ENCODE assay signal across 17 mouse cellular contexts in genomic region chr1:78609134-78609907, GRCm38 (mm10). TPM values are rescaled to one million over a fixed set of nuclear protein-coding genes. Genes with fewer than 3 reads are reported as not detected.
DNase-seq lines count a peak whose midpoint lies in the region; ATAC-seq and TF ChIP-seq lines count a peak whose summit lies in the region.
"Had no signal": no experiment of that assay in that cellular context is flagged by ENCODE, and none has a peak within 500 bp of the region (broad histone marks: within the 10 kb centered on the region; RNA-seq: fewer than 3 reads in every experiment).

No protein-coding gene starts in this region.

- DNase-seq in heart, adult 9 months (ENCODE audit: low spot score in 2 of 2) = no peak
- DNase-seq in embryo, embryonic 11 days = peak; percentile 27
- DNase-seq in cerebellum, postnatal 10 days = no peak
- DNase-seq in cerebellum, adult 2 months = no peak
- no peak for DNase-seq in adrenal gland, adult 8-10 months
- DNase-seq: B cell, adult 2 months; cerebellum, adult 18-20 months; kidney, postnatal 4 days had no signal

- no peak overlapping the region for H3K27ac ChIP-seq in heart, embryonic 13.5 days (replicated peaks)
- H3K27ac ChIP-seq in intestine, embryonic 15.5 days = peak overlapping the region; percentile 44; the same call in 1 of the 2 replicates
- no peak overlapping the region for H3K27ac ChIP-seq in cerebellum, adult 2 months (ENCODE audit: insufficient read depth, low read length)
- H3K27ac ChIP-seq: embryonic facial prominence, embryonic 12.5 days; forebrain, embryonic 13.5 days; hindbrain, embryonic 15.5 days; left cerebral cortex, adult 2 months; limb, embryonic 15.5 days; midbrain, embryonic 10.5 days had no signal

- H3ac ChIP-seq in C2C12 (ENCODE audit: control insufficient read depth, insufficient read length, low read depth) = no peak overlapping the region

- no peaks in the 10 kb centered on the region for H3K79me2 ChIP-seq in C2C12 (ENCODE audit: control insufficient read depth, insufficient read depth)

- no peaks in the 10 kb centered on the region for H3K79me3 ChIP-seq in C2C12 (ENCODE audit: low read depth)

- no peaks in the 10 kb centered on the region for H3K36me3 ChIP-seq in heart, embryonic 13.5 days
- no peaks in the 10 kb centered on the region for H3K36me3 ChIP-seq in C2C12 (ENCODE audit: control insufficient read depth, insufficient read depth)
- no peaks in the 10 kb centered on the region for H3K36me3 ChIP-seq in intestine, embryonic 15.5 days
- H3K36me3 ChIP-seq: embryonic facial prominence, embryonic 12.5 days; hindbrain, embryonic 15.5 days; limb, embryonic 15.5 days; midbrain, embryonic 10.5 days had no signal

- no peak overlapping the region for H3K4me2 ChIP-seq in heart, embryonic 13.5 days
- H3K4me2 ChIP-seq in intestine, embryonic 15.5 days (replicated peaks) = no peak overlapping the region
- H3K4me2 ChIP-seq: embryonic facial prominence, embryonic 12.5 days; forebrain, embryonic 13.5 days; hindbrain, embryonic 15.5 days; limb, embryonic 15.5 days had no signal

- no peak for ATAC-seq in heart, embryonic 13.5 days (ENCODE audit: extremely low read depth, insufficient number of reproducible peaks, low FRiP score, low TSS enrichment)
- ATAC-seq in intestine, embryonic 15.5 days = peak; percentile 78
- ATAC-seq: forebrain, embryonic 13.5 days had no signal

- no peak overlapping the region for H3K4me3 ChIP-seq in heart, embryonic 13.5 days
- no peak overlapping the region for H3K4me3 ChIP-seq in C2C12 (ENCODE audit: insufficient read depth, poor library complexity, severe bottlenecking)
- H3K4me3 ChIP-seq in intestine, embryonic 15.5 days (replicated peaks) = no peak overlapping the region
- no peak overlapping the region for H3K4me3 ChIP-seq in cerebellum, adult 2 months (replicated peaks; ENCODE audit: insufficient read depth, low read depth, low read length)
- H3K4me3 ChIP-seq: embryonic facial prominence, embryonic 12.5 days; forebrain, embryonic 13.5 days; hindbrain, embryonic 15.5 days; left cerebral cortex, adult 2 months; limb, embryonic 15.5 days; midbrain, embryonic 10.5 days had no signal

- no peaks in the 10 kb centered on the region for H3K9me3 ChIP-seq in heart, embryonic 13.5 days
- no peaks in the 10 kb centered on the region for H3K9me3 ChIP-seq in intestine, embryonic 15.5 days
- H3K9me3 ChIP-seq: embryonic facial prominence, embryonic 12.5 days; forebrain, embryonic 13.5 days; hindbrain, embryonic 15.5 days; limb, embryonic 15.5 days; midbrain, embryonic 10.5 days had no signal

- H3K9ac ChIP-seq in heart, embryonic 13.5 days = 0 out of 2 replicates have a peak overlapping the region, but pooled peaks have one; percentile 19
- H3K9ac ChIP-seq in intestine, embryonic 15.5 days = no peak overlapping the region
- H3K9ac ChIP-seq: embryonic facial prominence, embryonic 12.5 days; forebrain, embryonic 13.5 days; hindbrain, embryonic 15.5 days; limb, embryonic 15.5 days had no signal

- peaks cover 27% of the 10 kb centered on the region for H3K4me1 ChIP-seq in heart, embryonic 13.5 days
- no peaks in the 10 kb centered on the region for H3K4me1 ChIP-seq in intestine, embryonic 15.5 days (replicated peaks)
- H3K4me1 ChIP-seq in cerebellum, adult 2 months (ENCODE audit: control insufficient read depth, insufficient read depth, low read length) = no peaks in the 10 kb centered on the region
- H3K4me1 ChIP-seq: forebrain, embryonic 13.5 days; hindbrain, embryonic 15.5 days; midbrain, embryonic 10.5 days had no signal

- H3K27me3 ChIP-seq in heart, embryonic 13.5 days (replicated peaks) = no peaks in the 10 kb centered on the region
- H3K27me3 ChIP-seq in C2C12 (ENCODE audit: control insufficient read depth, insufficient read depth, insufficient read length) = no peaks in the 10 kb centered on the region
- no peaks in the 10 kb centered on the region for H3K27me3 ChIP-seq in intestine, embryonic 15.5 days (replicated peaks)
- H3K27me3 ChIP-seq in cerebellum, adult 2 months (ENCODE audit: control insufficient read depth, insufficient read depth, low read length) = no peaks in the 10 kb centered on the region
- H3K27me3 ChIP-seq: embryonic facial prominence, embryonic 12.5 days; forebrain, embryonic 13.5 days; hindbrain, embryonic 15.5 days; limb, embryonic 15.5 days had no signal

- 32% methylated on average over 12 of the region's 12 CpGs for WGBS in heart, embryonic 13.5 days
- WGBS in intestine, embryonic 15.5 days = 21% methylated on average over 12 of the region's 12 CpGs
- WGBS in cerebellum, adult 2 months = 53% methylated on average over 12 of the region's 12 CpGs

- TF ChIP-seq CTCF in C2C12 (IDR thresholded peaks at IDR 0.05; ENCODE audit: control insufficient read depth, insufficient read depth, insufficient read length) = no peak
- TF ChIP-seq CTCF in cerebellum, adult 2 months (IDR thresholded peaks at IDR 0.05; ENCODE audit: borderline replicate concordance, insufficient read depth, low read depth, low read length) = no peak

- TF ChIP-seq POLR2A in cerebellum, adult 2 months (IDR thresholded peaks at IDR 0.05; ENCODE audit: borderline replicate concordance, insufficient read depth, low read length) = no peak

TF ChIP-seq in C2C12, 6 proteins besides CTCF, POLR2A, EP300 and RAD21:
- TF ChIP-seq MYOD1 (IDR thresholded peaks at IDR 0.05; ENCODE audit: control insufficient read depth, insufficient read length, low read depth) = peak; percentile 9
- no peak for TF ChIP-seq USF1 (IDR thresholded peaks at IDR 0.05; ENCODE audit: low read depth)

RNA-seq across cellular contexts. Expression of gene Acsl3, which starts 48.3 kb away (rescaled TPM):
- polyA plus RNA-seq in heart, embryonic 13.5 days (2015; fragmentation: Nextera tagmentation; extraction: Ambion mirVana) = 66.5 and 68.6 TPM in 2 replicates
- polyA plus RNA-seq in C2C12 (2012; fragmentation: generic; extraction: Trizol) = 19.8 TPM
- polyA plus RNA-seq in intestine, embryonic 15.5 days (2015; fragmentation: Nextera tagmentation; extraction: Ambion mirVana) = 88.0 and 97.5 TPM in 2 replicates
- polyA plus RNA-seq in cerebellum, adult 2 months (2012; rRNA removed) = 89.9 and 91.8 TPM in 2 replicates
- total RNA-seq in adrenal gland, adult 8-10 months (2022) = 10 to 100 TPM; 28.5 to 36.8 (median 34.4) TPM

RNA-seq across cellular contexts. Expression of gene Utp14b, which starts 48.5 kb away (rescaled TPM):
- 1.7 and 2.0 TPM in 2 replicates for polyA plus RNA-seq in heart, embryonic 13.5 days (2015; fragmentation: Nextera tagmentation; extraction: Ambion mirVana)
- 2.4 TPM for polyA plus RNA-seq in C2C12 (2012; fragmentation: generic; extraction: Trizol)
- polyA plus RNA-seq in intestine, embryonic 15.5 days (2015; fragmentation: Nextera tagmentation; extraction: Ambion mirVana) = 4.0 and 4.1 TPM in 2 replicates
- 6.2 and 6.5 TPM in 2 replicates for polyA plus RNA-seq in cerebellum, adult 2 months (2012; rRNA removed)
- total RNA-seq in adrenal gland, adult 8-10 months (2022) = 1 to 10 TPM; 4.0 to 8.7 (median 5.4) TPM
